Mouse (Mus musculus) left cerebral cortex, adult 2 months (tissue): ENCODE measurements at regions not wholly inside any gene's neighbourhood (a gene's known extent, or its start where the extent isn't known, plus 50 kb on each side); places are given as distances from the start of the nearest gene placed in this dataset.

Experiments
- DNase-seq, 2 experiments: peaks; one replicate each; pipeline ENCODE4 v3.0.0; 2021 to 2022; ENCODE audit warnings: low spot score in 2 of 2, mixed read lengths in 1 of 2; ENCODE audit errors: extremely low spot score in 1 of 2
- H3K27ac ChIP-seq: fragments of 200-600 bp; 2 replicates; pipeline ENCODE4 v1.8.1; 2022
- H3K4me3 ChIP-seq: fragments of 200-600 bp; 2 replicates; pipeline ENCODE4 v1.8.1; 2022
- CTCF ChIP-seq: fragments of 200-600 bp; IDR thresholded peaks from 2 replicates; pipeline ENCODE4 v1.8.1; 2022; ENCODE audit warnings: antibody characterized with exemption, mild to moderate bottlenecking, moderate library complexity
- intact Hi-C: fragments of 180-260 bp; cut with DNase I; formaldehyde crosslinking; loops from one replicate; pipeline ENCODE4 v1.15.1; 2025

GRCm38 (mm10) chr10:84199035-84199434 lies 241.4 kb downstream of the Nuak1 start:
- intact Hi-C loops: no loop called here
- no peak for DNase-seq
- Histone ChIP-seq H3K27ac (no peak overlapping the region), H3K4me3 (no peak overlapping the region)
- no peak for TF ChIP-seq CTCF

GRCm38 (mm10) chr10:84201785-84202184 lies 238.6 kb downstream of the Nuak1 start:
- intact Hi-C loops: no loop called here
- no peak for TF ChIP-seq CTCF
- H3K4me3 ChIP-seq: no peak overlapping the region
- DNase-seq: no peak
- H3K27ac ChIP-seq: no peak overlapping the region

GRCm38 (mm10) chr10:84212096-84212785 lies 228.2 kb downstream of the Nuak1 start:
- Histone ChIP-seq H3K27ac (peak overlapping the region; percentile 51), H3K4me3 (no peak overlapping the region)
- no peak for TF ChIP-seq CTCF
- DNase-seq: no peak
- intact Hi-C loops: loop anchor here (5.0 kb wide), 1 partner anchor 145 kb away; no protein-coding TSS in a partner anchor

- intact Hi-C loops: loop anchor here (2.0 to 5.0 kb wide), 2 partner anchors 126 to 142 kb away; no protein-coding TSS in a partner anchor
- Histone ChIP-seq H3K4me3 (no peak overlapping the region), H3K27ac (no peak overlapping the region)
- TF ChIP-seq CTCF: no peak
- no peak for DNase-seq
Measured at GRCm38 (mm10) chr10:84214812-84215211, 225.6 kb downstream of the Nuak1 start.

GRCm38 (mm10) chr10:84229224-84229921 lies 211.0 kb downstream of the Nuak1 start:
- intact Hi-C loops: loop anchor here (5.0 kb wide), 2 partner anchors 128 to 208 kb away; no protein-coding TSS in a partner anchor
- Histone ChIP-seq H3K27ac (peak overlapping the region; percentile 55), H3K4me3 (no peak overlapping the region)
- DNase-seq: no peak
- TF ChIP-seq CTCF: no peak

- TF ChIP-seq CTCF: no peak
- Histone ChIP-seq H3K4me3 (no peak overlapping the region), H3K27ac (peak overlapping the region; percentile 55)
- intact Hi-C loops: no loop called here
- peak; percentile 28 to 30 for DNase-seq
Measured at GRCm38 (mm10) chr10:84230011-84230781, 210.2 kb downstream of the Nuak1 start.

GRCm38 (mm10) chr10:84235006-84235405 lies 205.4 kb downstream of the Nuak1 start:
- Histone ChIP-seq H3K27ac (no peak overlapping the region), H3K4me3 (no peak overlapping the region)
- no peak for TF ChIP-seq CTCF
- intact Hi-C loops: no loop called here
- no peak for DNase-seq

GRCm38 (mm10) chr10:84236236-84236635 lies 204.2 kb downstream of the Nuak1 start:
- TF ChIP-seq CTCF: no peak
- DNase-seq: no peak
- intact Hi-C loops: no loop called here
- Histone ChIP-seq H3K27ac (no peak overlapping the region), H3K4me3 (no peak overlapping the region)

- intact Hi-C loops: no loop called here
- H3K4me3 ChIP-seq: no peak overlapping the region
- DNase-seq: peak; percentile 20 to 46
- TF ChIP-seq CTCF: no peak
- H3K27ac ChIP-seq: no peak overlapping the region
Measured at GRCm38 (mm10) chr10:84238279-84238963, 202.0 kb downstream of the Nuak1 start.

GRCm38 (mm10) chr10:84243283-84243682 lies 197.1 kb downstream of the Nuak1 start:
- DNase-seq: no peak
- Histone ChIP-seq H3K4me3 (no peak overlapping the region), H3K27ac (no peak overlapping the region)
- TF ChIP-seq CTCF: no peak
- intact Hi-C loops: no loop called here

GRCm38 (mm10) chr10:84249346-84249745 lies 191.1 kb downstream of the Nuak1 start:
- no peak for TF ChIP-seq CTCF
- no peak overlapping the region for H3K27ac ChIP-seq
- DNase-seq: no peak
- no peak overlapping the region for H3K4me3 ChIP-seq
- intact Hi-C loops: no loop called here
